Mouse (Mus musculus): ENCODE measurements around the gene Gabarapl1. TPM values are rescaled to one million over a fixed set of nuclear protein-coding genes. Genes with fewer than 3 reads are reported as not detected.

Gabarapl1 gene
- polyA plus RNA-seq, 1 experiment from 2014 or later: 175 TPM

GRCm38 (mm10) chr6:129583014-129583413, 50.1 kb downstream of the Gabarapl1 start:
- H3K27me3 ChIP-seq: no peaks in the 10 kb centered on the region
- 79% methylated on average over 3 of the region's 3 CpGs for whole genome bisulfite sequencing
- no peak for ATAC-seq (ENCODE audit: low FRiP score)
- H3K27ac ChIP-seq: no peak overlapping the region
- no peak overlapping the region for H3K4me3 ChIP-seq
- no peaks in the 10 kb centered on the region for H3K4me1 ChIP-seq (replicated peaks)
- no peaks in the 10 kb centered on the region for H3K9me3 ChIP-seq
- H3K36me3 ChIP-seq: no peaks in the 10 kb centered on the region
- no peak overlapping the region for H3K4me2 ChIP-seq
- H3K9ac ChIP-seq: no peak overlapping the region

- Histone ChIP-seq H3K36me3 (no peaks in the 10 kb centered on the region), H3K9ac (no peak within 1 kb of the TSS), H3K4me1 (replicated peaks) (no peaks in the 10 kb centered on the region), H3K4me2 (no peak within 1 kb of the TSS), H3K4me3 (no peak within 1 kb of the TSS), H3K27me3 (no peaks in the 10 kb centered on the region), H3K27ac (no peak within 1 kb of the TSS), H3K9me3 (no peaks in the 10 kb centered on the region)
- 79% methylated on average over 3 of the region's 3 CpGs for WGBS
- ATAC-seq (ENCODE audit: low FRiP score): no peak
These were observed 58.5 kb downstream of the Gabarapl1 start, which contains the start of gene Klrd1 for GRCm38 (mm10) chr6:129591508-129591907. Gene Klrd1, plus strand, starts transcription at chr6:129591782.

Other genes with a start within 250 kb of the Gabarapl1 start
- gene 4922502D21Rik, start 201.4 kb upstream of the Gabarapl1 start, polyA plus RNA-seq (2015; fragmentation: Nextera tagmentation; extraction: Ambion mirVana): not detected in 2 replicates
- 0.14 and 0.18 TPM in 2 replicates for gene Clec12a, start 190.5 kb upstream of the Gabarapl1 start, polyA plus RNA-seq (2015; fragmentation: Nextera tagmentation; extraction: Ambion mirVana)
- gene Clec12b, start 147.3 kb upstream of the Gabarapl1 start, polyA plus RNA-seq (2015; fragmentation: Nextera tagmentation; extraction: Ambion mirVana): 0.21 and 0.41 TPM in 2 replicates
- 3.2 and 4.8 TPM in 2 replicates for gene Clec1b, start 135.9 kb upstream of the Gabarapl1 start, polyA plus RNA-seq (2015; fragmentation: Nextera tagmentation; extraction: Ambion mirVana)
- gene Clec9a, start 124.3 kb upstream of the Gabarapl1 start, polyA plus RNA-seq (2015; fragmentation: Nextera tagmentation; extraction: Ambion mirVana): 0.13 and 0.16 TPM in 2 replicates
- gene Clec1a, start 81.2 kb upstream of the Gabarapl1 start, polyA plus RNA-seq (2015; fragmentation: Nextera tagmentation; extraction: Ambion mirVana): 1.3 and 1.9 TPM in 2 replicates
- not detected in 2 replicates for gene Olr1, start 26.0 kb upstream of the Gabarapl1 start, polyA plus RNA-seq (2015; fragmentation: Nextera tagmentation; extraction: Ambion mirVana)
- gene Tmem52b, start 20.6 kb upstream of the Gabarapl1 start, polyA plus RNA-seq (2015; fragmentation: Nextera tagmentation; extraction: Ambion mirVana): not detected in 2 replicates
- gene Klre1, start 44.7 kb downstream of the Gabarapl1 start, polyA plus RNA-seq (2015; fragmentation: Nextera tagmentation; extraction: Ambion mirVana): 0.10 TPM in 1 of 2 replicates, not detected in the other
- gene Klrd1, start 58.6 kb downstream of the Gabarapl1 start, polyA plus RNA-seq (2015; fragmentation: Nextera tagmentation; extraction: Ambion mirVana): not detected in 2 replicates
- gene Klrk1, start 90.7 kb downstream of the Gabarapl1 start, polyA plus RNA-seq (2015; fragmentation: Nextera tagmentation; extraction: Ambion mirVana): 0.32 and 0.36 TPM in 2 replicates
- not detected in 2 replicates for gene Klrc3, start 110.2 kb downstream of the Gabarapl1 start, polyA plus RNA-seq (2015; fragmentation: Nextera tagmentation; extraction: Ambion mirVana)
- not detected in 2 replicates for gene Klrc2, start 127.5 kb downstream of the Gabarapl1 start, polyA plus RNA-seq (2015; fragmentation: Nextera tagmentation; extraction: Ambion mirVana)
- gene Klrc1, start 145.8 kb downstream of the Gabarapl1 start, polyA plus RNA-seq (2015; fragmentation: Nextera tagmentation; extraction: Ambion mirVana): not detected in 2 replicates
- gene Klri1, start 184.0 kb downstream of the Gabarapl1 start, polyA plus RNA-seq (2015; fragmentation: Nextera tagmentation; extraction: Ambion mirVana): not detected in 2 replicates
- gene Klri2, start 207.3 kb downstream of the Gabarapl1 start, polyA plus RNA-seq (2015; fragmentation: Nextera tagmentation; extraction: Ambion mirVana): not detected in 2 replicates

Measured in hindbrain, embryonic 13.5 days (tissue).